Mouse (Mus musculus): ENCODE results near the gene Fjx1. TPM values are rescaled to one million over a fixed set of nuclear protein-coding genes. Genes with fewer than 3 reads are reported as not detected.

Gene Fjx1
- polyA plus RNA-seq, 1 experiment, result 3.4 TPM

- Histone ChIP-seq H3K4me3 (ENCODE audit: insufficient read depth, low read depth, low read length) (no peak overlapping the region), H3K27ac (ENCODE audit: insufficient read depth, low read depth, low read length) (no peak overlapping the region), H3K4me1 (ENCODE audit: control insufficient read depth, insufficient read depth, low read length) (no peaks in the 10 kb centered on the region), H3K36me3 (ENCODE audit: control insufficient read depth, insufficient read depth, low read length) (no peaks in the 10 kb centered on the region), H3K27me3 (replicated peaks; ENCODE audit: control insufficient read depth, insufficient read depth, low read length) (no peaks in the 10 kb centered on the region)
- no peak for DNase-seq
- TF ChIP-seq CTCF (conservative IDR thresholded peaks at IDR 0.05; ENCODE audit: insufficient read depth, insufficient read length, low read depth, low read length) (no peak), POLR2A (IDR thresholded peaks at IDR 0.05; ENCODE audit: low read depth, low read length) (no peak)
Measured at GRCm38 (mm10) chr2:102427974-102428373, 24.3 kb downstream of the Fjx1 start.

- 78% methylated on average over 3 of the region's 3 CpGs for WGBS
Measured at GRCm38 (mm10) chr2:102426434-102426833, 25.9 kb downstream of the Fjx1 start.

GRCm38 (mm10) chr2:102416149-102416743 lies 36.1 kb downstream of the Fjx1 start:
- no peak for TF ChIP-seq CTCF (conservative IDR thresholded peaks at IDR 0.05; ENCODE audit: insufficient read depth, insufficient read length, low read depth, low read length)
- no peak for TF ChIP-seq POLR2A (IDR thresholded peaks at IDR 0.05; ENCODE audit: low read depth, low read length)
- Histone ChIP-seq H3K36me3 (ENCODE audit: control insufficient read depth, insufficient read depth, low read length) (no peaks in the 10 kb centered on the region), H3K27ac (ENCODE audit: insufficient read depth, low read depth, low read length) (no peak overlapping the region), H3K4me1 (ENCODE audit: control insufficient read depth, insufficient read depth, low read length) (no peaks in the 10 kb centered on the region), H3K27me3 (replicated peaks; ENCODE audit: control insufficient read depth, insufficient read depth, low read length) (no peaks in the 10 kb centered on the region), H3K4me3 (ENCODE audit: insufficient read depth, low read depth, low read length) (no peak overlapping the region)
- WGBS, result 89% methylated on average over 14 of the region's 14 CpGs
- no peak for DNase-seq

More at GRCm38 (mm10) chr2:102426434-102426833, 25.9 kb downstream of the Fjx1 start:
- TF ChIP-seq POLR2A (IDR thresholded peaks at IDR 0.05; ENCODE audit: low read depth, low read length) (no peak), CTCF (conservative IDR thresholded peaks at IDR 0.05; ENCODE audit: insufficient read depth, insufficient read length, low read depth, low read length) (no peak)
- Histone ChIP-seq H3K4me3 (ENCODE audit: insufficient read depth, low read depth, low read length) (no peak overlapping the region), H3K4me1 (ENCODE audit: control insufficient read depth, insufficient read depth, low read length) (no peaks in the 10 kb centered on the region), H3K27me3 (replicated peaks; ENCODE audit: control insufficient read depth, insufficient read depth, low read length) (no peaks in the 10 kb centered on the region), H3K27ac (ENCODE audit: insufficient read depth, low read depth, low read length) (no peak overlapping the region), H3K36me3 (ENCODE audit: control insufficient read depth, insufficient read depth, low read length) (no peaks in the 10 kb centered on the region)
- DNase-seq, result no peak

- no peaks in the 10 kb centered on the region for H3K36me3 ChIP-seq (ENCODE audit: control insufficient read depth, insufficient read depth, low read length)
- H3K4me3 ChIP-seq (ENCODE audit: insufficient read depth, low read depth, low read length), result no peak overlapping the region
- TF ChIP-seq CTCF (conservative IDR thresholded peaks at IDR 0.05; ENCODE audit: insufficient read depth, insufficient read length, low read depth, low read length) (no peak), POLR2A (IDR thresholded peaks at IDR 0.05; ENCODE audit: low read depth, low read length) (no peak)
- DNase-seq, result no peak
- WGBS, result 73% methylated on average over 2 of the region's 2 CpGs
- no peaks in the 10 kb centered on the region for H3K27me3 ChIP-seq (replicated peaks; ENCODE audit: control insufficient read depth, insufficient read depth, low read length)
- H3K4me1 ChIP-seq (ENCODE audit: control insufficient read depth, insufficient read depth, low read length), result peaks cover 1% of the 10 kb centered on the region; the same call in 1 of the 2 replicates
- no peak overlapping the region for H3K27ac ChIP-seq (ENCODE audit: insufficient read depth, low read depth, low read length)
Measured at GRCm38 (mm10) chr2:102412738-102413137, 39.6 kb downstream of the Fjx1 start.

- Histone ChIP-seq H3K4me3 (ENCODE audit: insufficient read depth, low read depth, low read length) (no peak overlapping the region), H3K36me3 (ENCODE audit: control insufficient read depth, insufficient read depth, low read length) (no peaks in the 10 kb centered on the region), H3K27ac (ENCODE audit: insufficient read depth, low read depth, low read length) (no peak overlapping the region), H3K4me1 (ENCODE audit: control insufficient read depth, insufficient read depth, low read length) (peaks cover 5% of the 10 kb centered on the region; the same call in 1 of the 2 replicates), H3K27me3 (replicated peaks; ENCODE audit: control insufficient read depth, insufficient read depth, low read length) (no peaks in the 10 kb centered on the region)
- no peak for DNase-seq
- no peak for TF ChIP-seq POLR2A (IDR thresholded peaks at IDR 0.05; ENCODE audit: low read depth, low read length)
- TF ChIP-seq CTCF (conservative IDR thresholded peaks at IDR 0.05; ENCODE audit: insufficient read depth, insufficient read length, low read depth, low read length), result no peak
- WGBS, result 81% methylated on average over 4 of the region's 4 CpGs
Measured at GRCm38 (mm10) chr2:102410615-102411014, 41.7 kb downstream of the Fjx1 start.

- 77% methylated on average over 3 of the region's 3 CpGs for WGBS
- H3K27me3 ChIP-seq (replicated peaks; ENCODE audit: control insufficient read depth, insufficient read depth, low read length), result no peaks in the 10 kb centered on the region
- peaks cover 5% of the 10 kb centered on the region; the same call in 1 of the 2 replicates for H3K4me1 ChIP-seq (ENCODE audit: control insufficient read depth, insufficient read depth, low read length)
- TF ChIP-seq CTCF (conservative IDR thresholded peaks at IDR 0.05; ENCODE audit: insufficient read depth, insufficient read length, low read depth, low read length) (no peak), POLR2A (IDR thresholded peaks at IDR 0.05; ENCODE audit: low read depth, low read length) (no peak)
- no peaks in the 10 kb centered on the region for H3K36me3 ChIP-seq (ENCODE audit: control insufficient read depth, insufficient read depth, low read length)
- DNase-seq, result peak; percentile 56
- no peak overlapping the region for H3K4me3 ChIP-seq (ENCODE audit: insufficient read depth, low read depth, low read length)
- no peak overlapping the region for H3K27ac ChIP-seq (ENCODE audit: insufficient read depth, low read depth, low read length)
Measured at GRCm38 (mm10) chr2:102409741-102410140, 42.6 kb downstream of the Fjx1 start.

DNA sequence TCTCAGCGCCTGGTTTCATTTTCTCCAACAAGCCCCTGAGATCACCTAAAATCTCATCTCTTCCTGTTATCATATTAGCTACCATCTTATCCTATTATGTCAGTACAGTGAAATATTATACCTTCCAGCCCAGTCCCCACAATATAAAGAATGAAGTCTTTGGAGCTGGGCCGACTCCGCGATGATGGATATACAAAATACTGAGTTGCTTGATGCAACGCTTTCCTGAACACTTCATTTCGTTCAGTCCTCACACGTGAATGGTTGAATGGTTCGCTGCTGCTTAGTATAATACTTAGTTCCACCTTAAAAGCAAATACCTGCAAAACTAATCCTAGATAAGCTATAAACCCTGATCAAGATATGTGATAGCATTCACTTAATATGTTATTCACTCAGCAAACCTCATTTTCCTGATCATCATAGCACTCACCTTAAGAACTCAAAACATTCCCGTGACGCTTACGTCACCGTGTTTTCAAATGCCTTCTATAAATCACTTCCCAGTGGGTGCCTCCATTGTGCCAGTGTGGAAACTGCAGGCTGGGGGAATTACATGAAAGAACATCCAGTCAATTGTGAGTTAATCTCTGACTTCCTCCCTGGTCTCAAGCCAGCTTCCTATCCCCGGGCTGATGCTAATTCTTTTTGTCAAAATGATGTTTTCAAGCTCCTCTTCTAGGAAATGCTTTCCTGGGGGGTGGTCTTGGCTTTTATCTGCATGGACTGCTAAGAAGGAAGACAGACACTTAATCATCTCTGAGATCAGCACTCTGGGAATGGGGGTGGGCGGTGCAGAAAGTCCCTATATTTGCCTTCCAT lies 44.7 kb downstream of the Fjx1 start, which contains the start of gene Trim44:
TSS of gene Trim44 (minus strand) at position 466 of the 822 bp plus-strand sequence.
- H3K4me3 ChIP-seq (ENCODE audit: insufficient read depth, low read depth, low read length), result peak within 1 kb of the TSS; percentile 14; the same call in 1 of the 2 replicates
- 25% methylated on average over 14 of the region's 14 CpGs for WGBS

More for the DNA sequence above, 44.7 kb downstream of the Fjx1 start, which contains the start of gene Trim44:
- Histone ChIP-seq H3K4me1 (ENCODE audit: control insufficient read depth, insufficient read depth, low read length) (peaks cover 5% of the 10 kb centered on the region; the same call in 1 of the 2 replicates), H3K27ac (ENCODE audit: insufficient read depth, low read depth, low read length) (peak within 1 kb of the TSS; percentile 45; the same call in 1 of the 2 replicates), H3K36me3 (ENCODE audit: control insufficient read depth, insufficient read depth, low read length) (no peaks in the 10 kb centered on the region), H3K27me3 (replicated peaks; ENCODE audit: control insufficient read depth, insufficient read depth, low read length) (no peaks in the 10 kb centered on the region)
- no peak for TF ChIP-seq POLR2A (IDR thresholded peaks at IDR 0.05; ENCODE audit: low read depth, low read length)
- TF ChIP-seq CTCF (conservative IDR thresholded peaks at IDR 0.05; ENCODE audit: insufficient read depth, insufficient read length, low read depth, low read length), result no peak
- peak; percentile 53 for DNase-seq
